Mouse (Mus musculus) embryonic stem cell, embryonic (primary cell): ENCODE measurements around the gene Ptrh1.

Experiments
- CTCF ChIA-PET, 4 experiments: fragments of 300-600 bp in 2 of 4; fragments of 350-600 bp in 2 of 4; sonication (Branson Sonifier 250); formaldehyde crosslinking; loops; one replicate each; lab custom pipeline; 2022; ENCODE audit warnings: inconsistent platforms in 2 of 4; lab: Charles Lee
- POLR2A ChIA-PET, 4 experiments: fragments of 300-600 bp in 2 of 4; fragments of 350-600 bp in 2 of 4; sonication (Branson Sonifier 250); formaldehyde crosslinking; loops; one replicate each; lab custom pipeline; 2022; ENCODE audit warnings: antibody characterized with exemption in 4 of 4, inconsistent platforms in 1 of 4; lab: Charles Lee

The Ptrh1 gene

DNA sequence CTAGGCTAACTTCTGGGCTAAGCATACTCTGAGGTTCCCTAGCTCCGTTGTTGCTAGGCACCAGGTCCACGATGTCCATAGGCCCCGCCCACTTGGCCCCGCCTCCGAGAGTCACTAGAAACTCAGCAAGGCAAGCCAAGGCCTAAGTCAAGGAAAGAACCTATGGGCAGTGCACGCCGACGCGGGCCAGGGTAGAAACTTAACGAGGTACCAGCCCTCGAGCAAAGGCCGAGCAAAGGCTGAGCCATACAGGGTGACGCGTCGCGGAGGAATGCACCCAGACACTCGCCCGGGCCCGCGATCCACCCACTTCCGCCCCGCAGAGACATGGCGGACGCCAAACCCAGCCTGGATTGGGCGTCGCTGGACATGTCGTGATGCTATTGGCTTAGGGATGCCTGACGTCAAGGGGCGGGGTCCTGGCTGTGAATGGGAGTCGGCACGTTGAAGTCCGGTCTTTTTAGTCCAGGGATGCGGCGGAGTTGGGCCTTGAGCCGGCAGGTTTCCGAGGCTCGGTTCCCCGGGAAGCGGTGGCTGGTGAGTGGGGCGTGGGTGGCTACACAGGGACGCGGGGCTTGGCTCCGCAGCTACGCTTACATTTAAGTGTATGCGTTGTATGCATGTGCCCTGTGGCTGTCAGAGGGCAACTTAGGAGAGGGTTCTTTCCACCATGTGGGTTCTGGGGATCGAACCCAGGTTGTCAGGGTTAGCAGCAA is at the start of gene Ptrh1, which contains the start of gene Ttc16:
Gene Ptrh1, plus strand, starts transcription at position 428 of the 716 bp plus-strand sequence.
Gene Ttc16, minus strand, starts transcription at position 275 of the 716 bp plus-strand sequence.
- CTCF ChIA-PET: interaction anchor here in 3 of 4 experiments (0.5 to 2.5 kb wide), 15 partner anchors 11 to 192 kb away, joined by 3 to 7 read pairs (median 4); partner anchors contain the start of gene Tor2a (in 2 of the 3)
- POLR2A ChIA-PET: interaction anchor here in 3 of 4 experiments (0.5 to 1.8 kb wide), 22 partner anchors 8 to 852 kb away, joined by 3 to 6 read pairs (median 4); partner anchors contain the start of genes Lrsam1 (in 3 of the 3), Rpl12 (in 3 of the 3) and Tor2a (in 1 of the 3)

DNA sequence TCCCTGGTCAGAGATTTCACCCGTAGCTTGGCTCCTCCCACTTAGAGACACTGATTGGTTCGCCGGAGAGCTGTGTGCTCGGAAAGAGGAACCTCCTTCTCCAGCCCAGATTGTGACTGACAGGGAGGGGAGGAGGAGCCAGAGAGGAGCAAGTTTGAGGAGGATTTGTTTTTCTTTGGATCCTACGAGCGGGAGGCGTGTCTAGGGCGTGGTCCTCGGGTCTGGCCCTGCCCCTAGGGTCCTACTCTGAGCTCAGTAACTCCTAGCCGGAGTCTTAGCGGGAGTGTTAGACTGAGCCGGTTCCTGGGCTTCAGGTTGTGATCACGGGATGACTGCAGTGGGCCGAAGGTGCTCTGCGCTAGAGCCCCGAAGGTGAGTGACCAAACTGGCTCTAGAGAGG is 48.2 kb upstream of the Ptrh1 start:
- CTCF ChIA-PET: interaction anchor here (0.5 to 4.0 kb wide), 48 partner anchors 9 to 1598 kb away, joined by 3 to 35 read pairs (median 5); partner anchors contain the start of genes Tor2a (in 3 of the 4), Cdk9 (in 2 of the 4), Angptl2 (in 1 of the 4) and Garnl3 (in 1 of the 4)
- POLR2A ChIA-PET: interaction anchor here (0.5 to 9.6 kb wide), 100 partner anchors 9 to 1410 kb away, joined by 3 to 214 read pairs (median 4); partner anchors contain the start of genes Cdk9 (in 3 of the 4), Tor2a (in 3 of the 4), 6330409D20Rik (in 2 of the 4) and Eng (in 2 of the 4)

DNA sequence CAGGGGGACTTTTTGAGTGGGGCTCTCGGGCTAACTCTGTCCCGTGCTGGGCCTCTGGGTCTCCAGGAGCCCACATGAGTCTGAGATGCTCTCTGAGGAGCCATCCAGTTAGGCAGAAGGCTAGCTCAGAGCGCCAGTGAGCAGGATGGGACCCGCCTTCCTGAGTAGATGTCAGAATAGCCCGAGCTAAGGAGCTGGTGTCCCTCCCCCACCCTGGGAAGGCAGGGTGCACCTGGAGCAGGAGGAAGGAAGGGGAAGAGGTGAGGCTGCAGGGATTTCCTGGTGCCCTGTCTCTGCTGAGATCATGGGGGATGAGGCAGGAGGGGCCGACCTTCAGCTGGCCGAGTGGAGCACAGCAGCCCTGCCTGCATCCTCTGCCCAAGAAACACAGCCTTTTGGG is 47.1 kb upstream of the Ptrh1 start:
- POLR2A ChIA-PET: interaction anchor here in 3 of 4 experiments (0.7 to 9.6 kb wide), 29 partner anchors 12 to 403 kb away, joined by 3 to 214 read pairs (median 5); partner anchors contain the start of genes 6330409D20Rik (in 2 of the 3), Cdk9 (in 2 of the 3), Eng (in 1 of the 3) and Fpgs (in 1 of the 3)
- CTCF ChIA-PET: interaction anchor here (0.6 to 4.0 kb wide), 17 partner anchors 13 to 184 kb away, joined by 3 to 35 read pairs (median 5); partner anchors contain the start of genes Tor2a (in 2 of the 4) and 6330409D20Rik (in 1 of the 4)

DNA sequence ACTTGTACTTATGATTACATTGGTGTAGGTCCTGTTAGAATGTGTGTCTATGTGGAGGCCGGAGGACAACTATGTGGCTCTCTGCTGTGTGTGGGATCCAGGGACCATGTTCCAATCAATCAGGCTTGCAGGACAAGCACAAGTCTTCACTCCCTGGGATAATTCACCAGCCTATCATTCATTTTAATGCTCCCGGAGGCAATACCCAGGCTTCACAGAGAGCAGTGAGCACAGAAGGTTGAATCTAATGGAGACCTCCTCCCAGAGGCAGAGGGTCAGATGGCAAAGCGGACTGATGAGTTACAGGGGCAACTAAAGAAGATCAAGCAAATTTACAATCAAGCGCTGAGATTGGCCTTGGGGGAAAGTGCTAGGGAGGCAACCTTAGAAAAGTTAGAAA is 46.0 kb upstream of the Ptrh1 start:
- ChIA-PET POLR2A (interaction anchor here in 2 of 4 experiments (1.0 to 9.6 kb wide), 7 partner anchors 13 to 155 kb away, joined by 3 to 214 read pairs (median 5); partner anchors contain the start of genes Cdk9 (in 2 of the 2), 6330409D20Rik (in 1 of the 2) and Tor2a (in 1 of the 2)), CTCF (interaction anchor here in 2 of 4 experiments (0.8 to 2.6 kb wide), 3 partner anchors 36 to 129 kb away, joined by 3 to 7 read pairs (median 3); no protein-coding TSS in a partner anchor)

DNA sequence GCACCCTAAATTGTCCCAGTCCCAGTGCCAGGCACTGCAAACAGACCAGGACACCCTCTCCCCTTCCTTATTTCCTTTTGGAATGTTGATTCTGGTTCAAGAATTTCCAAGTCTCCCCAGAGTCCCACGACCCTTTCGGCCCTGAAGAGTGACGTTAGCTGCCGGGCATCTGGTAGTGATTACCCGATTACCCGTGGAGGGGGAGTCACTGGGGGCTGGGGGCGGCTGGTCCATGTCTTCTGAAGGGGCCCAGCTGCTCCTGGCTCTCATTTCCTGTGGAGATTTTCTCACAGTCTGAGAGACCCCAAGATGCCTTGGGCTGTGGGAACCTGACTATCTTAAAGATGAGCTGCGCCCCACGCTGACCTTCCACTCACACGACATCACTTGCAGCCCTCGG is 44.7 kb upstream of the Ptrh1 start:
- POLR2A ChIA-PET: interaction anchor here in 2 of 4 experiments (0.5 to 9.6 kb wide), 7 partner anchors 11 to 170 kb away, joined by 3 to 118 read pairs (median 3); partner anchors contain the start of genes 6330409D20Rik (in 1 of the 2) and Cdk9 (in 1 of the 2)
- CTCF ChIA-PET: interaction anchor here in 1 of 4 experiments (1.0 kb wide), 1 partner anchor 17 kb away, joined by 3 read pairs; no protein-coding TSS in a partner anchor

DNA sequence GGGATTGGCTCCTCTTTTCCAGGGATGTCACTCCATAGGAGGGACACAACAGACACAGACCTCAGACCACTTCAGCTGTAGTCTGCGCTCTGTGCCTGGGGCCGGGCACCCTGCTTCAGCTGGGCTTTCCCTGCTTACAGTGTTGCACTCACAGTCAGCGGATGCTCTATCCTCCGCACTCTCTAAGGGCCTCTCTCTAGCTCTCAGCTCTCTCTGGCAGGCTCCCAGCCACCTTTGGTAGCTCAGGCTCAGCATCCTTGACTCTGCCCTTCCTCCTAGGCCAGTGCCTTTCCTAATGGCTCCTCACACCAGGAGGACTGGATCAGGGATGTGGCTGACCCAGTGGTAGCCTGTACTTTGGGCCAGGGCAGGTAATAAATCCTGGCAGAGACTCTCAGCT is 43.7 kb upstream of the Ptrh1 start:
- POLR2A ChIA-PET: interaction anchor here in 2 of 4 experiments (0.6 to 9.6 kb wide), 10 partner anchors 10 to 43 kb away, joined by 3 to 118 read pairs (median 4); partner anchors contain the start of genes 6330409D20Rik (in 1 of the 2), Cdk9 (in 1 of the 2) and Tor2a (in 1 of the 2)
- CTCF ChIA-PET: interaction anchor here in 2 of 4 experiments (1.0 to 1.6 kb wide), 2 partner anchors 18 to 25 kb away, joined by 3 to 5 read pairs; partner anchors contain the start of gene Tor2a (in 1 of the 2)

DNA sequence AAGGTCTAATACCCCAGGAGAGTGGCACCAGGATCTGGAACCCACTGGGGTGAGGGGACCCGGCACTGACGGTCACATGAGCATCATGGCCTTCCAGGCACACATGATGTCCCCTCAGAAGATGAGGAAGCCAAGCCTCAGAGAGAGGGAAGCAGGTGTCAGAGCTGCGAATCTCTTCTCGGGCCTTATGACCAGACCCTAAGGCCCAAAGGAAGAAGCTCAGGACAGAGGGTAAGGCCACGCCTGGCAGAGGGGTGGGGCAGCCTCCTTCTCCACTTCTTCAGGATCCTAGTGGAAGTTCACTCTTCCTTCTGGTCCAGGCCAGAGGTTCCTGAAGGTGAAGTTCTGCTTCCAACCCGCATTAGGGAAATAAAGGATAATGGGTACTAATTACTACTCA is 42.9 kb upstream of the Ptrh1 start:
- CTCF ChIA-PET: interaction anchor here in 1 of 4 experiments (1.0 to 1.6 kb wide), 2 partner anchors 18 to 24 kb away, joined by 3 to 5 read pairs; partner anchors contain the start of gene Tor2a
- POLR2A ChIA-PET: interaction anchor here in 3 of 4 experiments (1.1 to 9.6 kb wide), 5 partner anchors 10 to 26 kb away, joined by 3 to 118 read pairs (median 4); partner anchors contain the start of genes 6330409D20Rik (in 1 of the 3) and Cdk9 (in 1 of the 3)

DNA sequence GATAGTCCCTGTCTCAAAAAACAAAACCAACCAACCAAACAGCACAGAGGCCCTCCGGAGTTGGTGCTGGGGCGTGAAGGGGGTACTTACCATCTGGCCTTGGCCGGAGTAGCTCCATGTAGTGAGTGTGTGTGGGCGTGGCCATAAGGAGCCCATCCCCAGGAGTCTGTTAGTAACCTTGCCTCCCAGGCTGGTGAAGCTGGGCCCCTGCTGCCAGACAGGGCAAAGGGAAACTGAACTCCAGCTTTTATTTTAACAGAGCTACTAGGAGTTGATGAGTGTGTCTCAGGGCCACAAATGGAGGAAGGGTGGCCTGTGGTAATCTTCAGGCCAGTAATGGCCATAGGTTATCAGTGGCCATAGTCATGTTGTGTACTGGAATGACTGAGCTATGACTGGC is 41.1 kb upstream of the Ptrh1 start:
- POLR2A ChIA-PET: interaction anchor here in 2 of 4 experiments (0.8 to 9.6 kb wide), 6 partner anchors 8 to 227 kb away, joined by 3 to 118 read pairs (median 4); partner anchors contain the start of genes 6330409D20Rik (in 1 of the 2), Cdk9 (in 1 of the 2), Lrsam1 (in 1 of the 2) and Rpl12 (in 1 of the 2)
- CTCF ChIA-PET: interaction anchor here in 1 of 4 experiments (0.6 to 2.0 kb wide), 2 partner anchors 30 to 45 kb away, joined by 3 to 5 read pairs; no protein-coding TSS in a partner anchor

DNA sequence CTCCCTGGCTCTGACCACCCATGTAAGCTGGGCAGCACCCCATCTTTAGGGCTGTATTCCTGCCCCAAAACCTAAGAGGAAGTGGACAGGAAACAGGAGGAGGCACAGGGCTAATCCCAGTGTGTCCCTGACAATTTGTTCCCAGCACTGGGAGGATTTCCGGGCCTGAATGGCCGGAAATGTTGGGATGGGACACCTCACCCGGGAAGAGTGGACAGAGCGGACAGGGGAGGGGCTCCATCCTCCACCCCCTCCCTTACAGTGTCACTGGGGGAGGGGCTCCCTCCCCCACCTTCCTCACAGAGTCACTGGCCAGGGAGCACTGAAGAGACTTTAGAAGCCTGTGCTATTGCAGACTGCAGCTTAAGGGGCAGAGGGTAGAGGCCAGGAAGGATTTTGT is 40.7 kb upstream of the Ptrh1 start:
- POLR2A ChIA-PET: interaction anchor here in 2 of 4 experiments (0.8 to 1.5 kb wide), 5 partner anchors 15 to 226 kb away, joined by 3 to 5 read pairs (median 4); partner anchors contain the start of genes Cdk9 (in 1 of the 2), Lrsam1 (in 1 of the 2) and Rpl12 (in 1 of the 2)
- CTCF ChIA-PET: interaction anchor here in 2 of 4 experiments (0.6 to 2.0 kb wide), 3 partner anchors 22 to 46 kb away, joined by 3 to 5 read pairs (median 4); partner anchors contain the start of gene Tor2a (in 1 of the 2)

DNA sequence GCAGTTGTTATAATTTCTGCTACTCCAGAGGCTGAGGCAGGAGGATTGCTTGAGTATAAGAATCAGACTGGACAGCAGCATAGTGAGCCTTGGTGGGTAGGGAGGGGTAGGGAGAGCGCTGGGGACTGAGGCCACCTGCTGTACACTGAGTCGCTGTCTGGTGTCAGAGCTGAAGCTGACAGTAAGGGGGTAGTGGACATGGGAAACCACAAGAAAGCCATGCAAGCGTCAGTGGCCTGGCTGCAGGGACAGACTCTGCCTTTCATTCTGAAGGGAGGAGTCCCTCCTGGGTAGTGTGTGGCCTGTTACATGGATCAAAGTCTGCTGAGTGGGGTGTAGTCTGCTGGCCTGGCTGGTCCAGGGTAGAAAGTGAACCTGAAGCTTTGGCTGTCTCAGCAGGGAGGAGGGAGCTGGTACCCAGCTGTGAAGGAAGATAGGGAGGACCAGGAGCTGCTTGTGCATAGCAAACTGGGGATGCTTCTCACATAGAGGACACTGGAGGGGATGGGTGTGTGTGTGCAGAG is 39.2 kb upstream of the Ptrh1 start:
- ChIA-PET POLR2A (interaction anchor here in 3 of 4 experiments (0.5 to 12.4 kb wide), 7 partner anchors 7 to 235 kb away, joined by 3 to 118 read pairs (median 3); no protein-coding TSS in a partner anchor), CTCF (interaction anchor here in 2 of 4 experiments (0.8 to 1.6 kb wide), 4 partner anchors 10 to 193 kb away, joined by 3 to 4 read pairs (median 4); partner anchors contain the start of gene Tor2a (in 2 of the 2))

DNA sequence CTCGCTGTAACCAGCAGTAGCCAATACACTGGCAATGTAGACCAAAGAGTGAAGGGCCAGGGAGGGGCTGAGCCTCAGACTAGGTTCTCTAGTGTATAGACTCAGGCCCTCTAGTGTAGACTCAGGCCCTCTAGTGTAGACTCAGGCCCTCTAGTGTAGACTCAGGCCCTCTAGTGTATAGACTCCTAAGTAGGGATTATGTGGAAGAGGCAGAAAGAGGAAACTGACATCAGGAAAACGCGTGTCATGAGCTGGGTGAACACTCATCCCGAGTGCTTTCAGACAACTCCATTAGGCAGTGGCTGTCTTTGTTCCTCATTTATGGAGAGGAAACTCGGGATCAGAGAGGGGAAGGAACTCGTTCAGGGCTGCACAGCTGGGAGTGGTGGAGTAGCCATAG is 38.6 kb upstream of the Ptrh1 start:
- POLR2A ChIA-PET: interaction anchor here in 3 of 4 experiments (0.5 to 12.4 kb wide), 8 partner anchors 7 to 72 kb away, joined by 3 to 118 read pairs (median 4); no protein-coding TSS in a partner anchor
- CTCF ChIA-PET: interaction anchor here in 2 of 4 experiments (0.8 to 1.4 kb wide), 5 partner anchors 10 to 192 kb away, joined by 3 to 4 read pairs (median 3); partner anchors contain the start of gene Tor2a (in 2 of the 2)

DNA sequence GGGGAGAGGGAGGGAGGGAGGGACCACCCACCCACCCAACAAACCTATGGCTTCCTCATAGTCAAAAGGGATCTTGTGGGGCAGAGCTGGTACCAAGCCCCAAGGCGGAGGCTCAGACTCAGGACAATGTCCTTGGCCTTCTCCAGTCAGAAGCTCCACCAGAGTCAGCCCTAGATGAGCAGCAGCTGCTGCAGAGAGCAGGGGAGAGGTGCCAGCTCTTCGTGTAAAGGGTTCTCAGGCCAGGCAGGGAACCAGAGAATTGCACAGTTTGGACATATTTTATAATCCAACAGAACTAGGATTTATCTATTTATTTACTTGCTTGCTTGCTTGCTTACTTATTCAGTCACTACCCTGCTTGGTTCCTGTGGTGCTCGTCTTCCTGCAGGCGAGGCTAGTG is 36.3 kb upstream of the Ptrh1 start:
- POLR2A ChIA-PET: interaction anchor here in 2 of 4 experiments (0.8 to 12.4 kb wide), 7 partner anchors 9 to 112 kb away, joined by 3 to 118 read pairs (median 3); partner anchors contain the start of gene Tor2a (in 1 of the 2)

DNA sequence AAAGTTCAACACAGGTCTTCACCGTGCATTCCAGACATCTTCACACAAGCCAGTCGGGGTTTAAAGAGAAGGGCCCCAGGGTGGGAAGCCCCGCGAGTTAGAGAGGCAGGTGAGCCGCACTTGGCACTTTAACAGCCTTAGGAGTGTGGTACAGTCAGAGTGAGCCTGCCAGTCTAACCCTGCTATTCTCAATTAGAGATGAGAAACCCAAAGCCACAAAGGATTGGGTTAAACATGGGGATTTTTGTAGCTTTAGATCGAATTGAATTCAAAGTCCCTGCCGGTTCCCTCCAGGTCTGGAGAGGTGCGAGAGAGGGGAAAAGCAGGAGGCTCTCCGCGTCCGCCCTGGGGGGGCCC is 34.7 kb upstream of the Ptrh1 start, which contains the start of gene 6330409D20Rik:
Gene 6330409D20Rik, minus strand, starts transcription at position 101 of the 357 bp plus-strand sequence.
- CTCF ChIA-PET: interaction anchor here in 3 of 4 experiments (0.6 to 1.2 kb wide), 5 partner anchors 12 to 45 kb away, joined by 3 to 4 read pairs (median 3); partner anchors contain the start of gene Tor2a (in 2 of the 3)
- POLR2A ChIA-PET: interaction anchor here in 2 of 4 experiments (0.8 to 12.4 kb wide), 6 partner anchors 10 to 41 kb away, joined by 4 to 118 read pairs (median 7); no protein-coding TSS in a partner anchor

More for the DNA sequence above, 36.3 kb upstream of the Ptrh1 start:
- CTCF ChIA-PET: no interaction called here

DNA sequence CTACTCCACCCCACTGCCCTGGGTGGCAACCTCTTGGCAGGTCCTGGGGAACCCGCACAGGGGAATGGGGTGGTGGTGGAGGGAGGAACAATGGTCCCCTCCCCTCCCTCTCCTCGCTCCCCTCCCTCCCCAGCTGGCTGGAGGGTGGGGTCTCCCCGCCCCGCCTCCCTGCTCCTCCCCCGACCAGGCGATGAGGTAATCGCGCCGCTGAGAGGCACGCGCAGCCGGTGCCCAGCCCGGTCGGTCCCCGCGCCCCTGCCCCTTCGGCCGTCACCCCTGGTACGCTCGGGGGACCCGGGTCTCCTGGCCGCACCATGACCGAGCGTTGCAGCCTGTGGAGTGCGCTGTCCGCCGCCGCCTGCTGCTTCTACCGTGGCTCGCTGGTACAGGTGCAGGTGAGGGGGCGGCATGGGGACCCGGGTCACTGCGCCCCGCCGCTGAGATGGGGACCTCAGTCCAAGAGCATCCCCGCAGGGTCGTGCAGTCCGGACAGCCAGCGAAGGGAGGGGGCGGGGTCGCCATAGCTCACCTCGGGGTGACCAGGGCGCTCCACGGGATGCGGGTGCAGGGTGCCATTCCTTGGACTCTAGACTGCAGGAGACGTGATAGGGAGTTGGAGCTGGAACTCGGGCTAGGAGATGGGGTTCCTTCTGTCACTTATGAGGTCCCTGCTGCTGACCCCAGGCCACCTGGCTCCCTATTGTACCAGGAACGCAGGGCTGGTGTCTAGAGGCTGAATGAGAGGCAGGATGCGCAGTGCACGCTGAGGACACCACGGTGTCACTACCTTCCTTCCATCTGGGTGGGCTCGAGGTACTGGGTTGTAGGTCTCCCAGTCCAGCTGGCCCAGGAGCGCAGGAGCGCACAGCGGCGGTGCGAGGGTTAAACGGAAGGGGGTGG is 34.1 kb upstream of the Ptrh1 start:
- CTCF ChIA-PET: interaction anchor here in 3 of 4 experiments (0.6 to 1.8 kb wide), 9 partner anchors 13 to 187 kb away, joined by 3 to 8 read pairs (median 3); partner anchors contain the start of gene Tor2a (in 2 of the 3)
- POLR2A ChIA-PET: interaction anchor here (0.6 to 12.4 kb wide), 22 partner anchors 9 to 220 kb away, joined by 3 to 118 read pairs (median 4); partner anchors contain the start of genes Fpgs (in 1 of the 4), Lrsam1 (in 1 of the 4), Rpl12 (in 1 of the 4) and Tor2a (in 1 of the 4)

DNA sequence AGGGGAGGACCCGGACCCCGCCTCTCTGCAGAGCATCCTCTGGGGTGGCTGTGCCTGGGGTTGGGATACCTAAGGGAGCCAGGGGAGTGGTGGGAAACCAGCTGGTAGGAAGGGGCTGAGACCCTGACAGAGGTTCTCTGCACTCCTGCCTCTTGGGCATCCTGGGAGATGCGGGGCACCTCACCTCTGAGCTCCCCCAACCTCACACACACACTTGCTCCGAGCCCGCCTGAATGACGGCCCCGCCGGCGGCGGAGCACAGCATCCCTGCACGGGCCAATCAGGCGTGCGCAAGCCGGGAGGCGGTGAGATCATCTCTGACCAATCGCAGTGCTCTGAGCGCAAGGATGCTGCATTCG is 33.4 kb upstream of the Ptrh1 start:
- ChIA-PET POLR2A (interaction anchor here (0.6 to 12.4 kb wide), 23 partner anchors 9 to 220 kb away, joined by 3 to 118 read pairs (median 4); partner anchors contain the start of genes Fpgs (in 1 of the 4), Lrsam1 (in 1 of the 4), Rpl12 (in 1 of the 4) and Tor2a (in 1 of the 4)), CTCF (interaction anchor here in 2 of 4 experiments (0.8 to 2.4 kb wide), 6 partner anchors 10 to 166 kb away, joined by 3 to 8 read pairs (median 6); partner anchors contain the start of gene Tor2a (in 2 of the 2))
